Mouse (Mus musculus): ENCODE measurements around the gene Hipk3. TPM values are rescaled to one million over a fixed set of nuclear protein-coding genes. Genes with fewer than 3 reads are reported as not detected.

Hipk3 gene
- total and polyA plus RNA-seq, 3 experiments = 30.6 to 136 (median 116) TPM

DNA sequence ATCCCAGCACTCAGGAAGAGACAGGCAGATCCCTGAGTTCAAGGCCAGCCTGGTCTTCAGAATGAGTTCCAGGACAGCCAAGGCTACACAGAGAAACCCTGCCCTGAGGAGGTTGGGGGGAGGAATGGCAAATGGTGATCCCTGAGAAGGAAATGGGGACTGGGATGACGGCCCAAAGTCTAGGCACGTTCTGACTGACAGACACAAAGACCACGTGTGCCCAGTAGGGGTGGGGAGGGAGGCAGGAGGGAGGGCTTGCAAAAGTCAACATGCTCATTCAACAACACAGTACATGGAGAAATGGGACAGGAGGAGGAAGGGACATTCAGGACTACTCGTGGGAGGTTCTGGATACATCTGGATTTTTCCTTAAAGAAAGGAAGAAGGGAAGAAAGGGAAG is 81.8 kb downstream of the Hipk3 start:
- no peak for DNase-seq

DNA sequence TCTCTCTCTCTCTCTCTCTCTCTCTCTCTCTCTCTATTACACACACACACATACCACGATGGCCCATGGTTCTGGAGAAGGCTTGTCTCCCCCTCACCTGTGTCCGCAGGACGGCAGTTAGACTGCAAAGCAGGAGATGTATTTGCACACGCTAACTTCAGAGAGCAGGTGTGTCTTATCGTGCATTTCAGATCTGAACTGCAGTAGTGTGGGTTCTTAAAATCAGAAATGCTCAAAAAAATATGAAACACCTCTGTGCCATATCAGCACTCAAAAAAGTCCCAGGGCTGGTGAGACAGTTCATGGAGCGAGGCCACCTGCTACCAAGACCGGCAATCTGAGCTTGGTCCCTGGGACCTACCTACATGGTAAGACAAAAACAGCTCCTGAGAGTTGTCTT is 82.4 kb downstream of the Hipk3 start:
- DNase-seq = no peak

DNA sequence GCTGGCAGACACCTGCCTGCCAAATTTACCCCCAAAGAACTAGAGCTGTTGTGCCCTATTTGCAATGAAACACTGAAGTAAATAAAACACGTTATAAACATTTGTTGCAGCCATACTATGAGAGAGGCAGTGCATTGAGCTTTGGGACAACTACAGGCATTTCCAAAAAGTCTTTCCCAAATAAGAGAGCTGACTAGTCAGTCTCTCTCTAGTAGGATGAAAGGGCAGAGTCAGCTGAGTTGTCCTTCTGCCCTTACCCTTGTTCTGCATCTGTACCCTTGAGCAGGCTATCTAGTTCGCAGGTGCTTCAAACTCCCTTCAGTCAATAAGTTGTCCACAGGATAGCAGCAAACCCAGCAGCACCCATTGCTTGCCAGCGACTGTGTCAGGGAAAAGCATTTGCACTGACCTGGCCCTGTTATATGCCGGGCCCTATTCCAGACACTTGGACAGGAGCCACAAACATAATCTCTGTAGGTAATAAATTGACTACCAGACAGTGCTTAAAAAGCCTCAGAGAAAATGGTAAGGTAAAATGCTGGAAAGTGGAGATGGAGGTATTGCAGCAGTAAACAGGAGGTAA is 83.2 kb downstream of the Hipk3 start, which contains the start of gene D430041D05Rik:
Gene D430041D05Rik, minus strand, starts transcription at position 51 of the 583 bp plus-strand sequence.
- DNase-seq = no peak

DNA sequence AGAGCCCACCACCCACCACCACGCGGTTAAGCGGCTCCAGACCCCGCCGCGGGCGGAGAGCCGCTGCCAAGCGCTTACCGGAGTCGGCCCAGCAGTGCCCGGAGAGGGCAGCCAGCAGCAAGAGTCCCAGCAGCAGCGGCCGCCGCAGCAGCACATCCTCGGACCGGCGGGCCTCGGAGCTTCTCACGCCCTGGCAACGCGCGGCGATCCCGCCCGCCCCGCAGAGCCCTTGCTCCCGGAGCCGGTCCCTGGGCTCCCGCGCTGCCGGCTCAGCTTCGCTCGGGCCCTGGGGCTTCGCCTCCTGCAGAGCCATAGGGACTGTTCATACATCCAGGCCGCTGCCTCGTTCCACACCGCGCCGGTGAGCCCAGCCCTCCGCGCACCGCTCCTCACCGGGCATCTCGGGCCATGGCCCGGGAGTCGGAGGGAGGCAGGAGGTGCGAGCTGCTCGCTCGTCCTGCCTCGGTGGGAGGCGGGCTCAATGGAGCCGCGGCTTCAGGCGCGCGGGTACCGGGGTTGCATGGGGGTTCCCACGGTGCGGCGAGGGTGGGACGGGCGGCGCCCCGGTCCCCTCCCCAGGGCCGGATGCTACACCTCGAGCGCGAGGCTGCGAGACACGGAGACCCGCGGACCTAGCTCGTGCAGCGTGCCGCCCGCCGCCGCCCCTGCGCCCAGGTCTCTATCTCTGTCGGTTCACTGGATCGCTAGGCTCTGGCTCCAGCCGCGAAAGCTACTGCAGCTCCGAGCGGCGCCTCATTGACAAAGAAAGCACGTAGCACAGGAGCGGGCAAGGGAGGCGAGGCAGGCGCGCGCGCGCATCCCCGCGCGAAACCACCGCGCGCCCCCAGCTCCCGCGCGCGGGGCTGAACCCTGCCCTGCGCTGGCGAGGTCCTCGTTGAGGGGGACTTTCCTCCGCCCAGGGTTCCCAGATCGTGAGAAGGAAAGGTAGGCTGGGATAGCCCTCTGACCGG is 84.1 kb downstream of the Hipk3 start:
- peak; percentile 78 for DNase-seq

DNA sequence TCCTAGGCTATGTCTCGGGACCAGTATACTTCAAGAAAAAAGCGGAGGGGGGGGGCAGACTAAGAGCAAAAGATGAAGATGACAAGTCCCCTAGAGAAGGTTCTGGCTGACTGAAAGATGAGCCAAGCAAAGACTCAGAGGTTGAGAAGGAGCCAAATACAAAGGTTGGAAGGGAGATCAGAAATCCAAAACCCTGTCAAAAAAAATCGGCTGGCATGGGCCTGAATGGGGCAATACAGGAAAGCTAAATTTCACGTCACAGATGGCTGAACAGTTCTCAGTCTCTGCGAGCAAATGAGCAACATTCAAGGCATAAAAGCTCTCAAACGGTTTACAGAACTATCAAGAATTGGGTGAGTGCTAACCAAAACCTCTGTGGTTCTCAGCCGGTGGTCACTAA is 85.9 kb downstream of the Hipk3 start:
- no peak for DNase-seq

DNA sequence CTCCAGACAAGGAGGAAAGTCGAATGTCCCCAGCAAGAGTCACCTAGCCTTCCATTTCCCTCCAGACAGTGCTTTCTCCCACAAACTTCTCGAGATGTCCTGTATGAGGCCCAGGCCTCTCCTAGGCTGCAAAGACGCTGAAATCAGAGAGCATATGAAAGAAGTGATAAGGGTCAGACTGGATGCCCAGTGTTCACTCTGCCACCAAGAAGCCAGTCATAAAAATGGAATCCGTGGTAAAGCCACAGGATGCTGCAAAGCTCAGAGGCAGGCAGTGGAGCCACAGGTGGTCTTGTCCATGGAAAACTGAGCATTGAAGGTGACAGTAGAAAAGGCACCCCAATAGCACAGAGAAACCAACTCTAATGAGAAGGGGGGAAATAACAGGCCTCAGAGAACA is 86.3 kb downstream of the Hipk3 start:
- no peak for DNase-seq

DNA sequence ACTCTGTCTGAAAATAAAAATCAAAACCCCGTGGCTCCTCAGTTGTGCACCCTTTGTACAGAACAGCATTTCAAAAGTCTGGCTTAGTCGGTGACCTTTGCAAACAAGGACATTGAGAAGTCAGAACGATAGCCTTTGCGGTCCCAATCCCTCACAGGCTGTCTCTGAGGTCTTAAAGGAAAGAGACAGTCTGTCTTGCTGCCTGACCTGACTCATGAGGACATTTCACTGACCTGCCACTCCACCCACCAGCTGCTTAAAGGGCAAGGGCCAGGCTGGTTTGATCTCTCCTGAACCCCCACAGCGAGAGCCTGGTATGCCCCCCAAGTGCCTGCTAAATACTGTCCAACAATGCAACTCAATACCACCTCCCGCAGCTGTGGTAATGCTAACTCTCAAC is 90.2 kb downstream of the Hipk3 start:
- peak; percentile 80 for DNase-seq

DNA sequence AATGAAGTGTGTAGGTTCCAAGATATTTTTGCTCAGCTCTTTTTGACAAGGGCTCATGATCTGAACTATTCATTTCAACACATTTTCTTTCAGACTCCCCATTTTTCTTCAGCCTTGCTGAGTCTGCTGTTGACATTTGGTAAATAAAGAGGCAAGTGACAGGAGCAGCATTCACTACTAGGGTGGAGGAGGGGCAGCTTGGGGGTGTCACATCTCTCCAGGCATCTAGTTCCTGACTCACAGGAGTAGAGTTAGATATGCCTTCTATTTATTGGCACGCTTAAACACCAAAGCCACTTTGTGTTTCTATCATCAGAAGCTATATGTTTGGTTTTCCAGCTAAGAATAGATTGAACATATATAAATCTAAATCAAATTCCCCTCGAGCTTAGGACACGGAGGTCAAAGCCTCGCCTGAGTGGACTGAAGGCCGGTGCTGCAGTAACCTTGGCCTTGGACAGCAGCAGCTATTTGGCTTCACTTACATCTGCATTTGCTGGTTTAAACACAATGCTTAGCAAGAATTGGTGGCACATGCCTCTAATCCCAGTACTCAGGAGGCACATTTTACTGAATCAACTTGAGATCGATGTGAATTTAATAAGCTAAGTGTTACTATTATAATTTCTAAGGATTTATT is 95.5 kb downstream of the Hipk3 start:
- peak; percentile 68 for DNase-seq

DNA sequence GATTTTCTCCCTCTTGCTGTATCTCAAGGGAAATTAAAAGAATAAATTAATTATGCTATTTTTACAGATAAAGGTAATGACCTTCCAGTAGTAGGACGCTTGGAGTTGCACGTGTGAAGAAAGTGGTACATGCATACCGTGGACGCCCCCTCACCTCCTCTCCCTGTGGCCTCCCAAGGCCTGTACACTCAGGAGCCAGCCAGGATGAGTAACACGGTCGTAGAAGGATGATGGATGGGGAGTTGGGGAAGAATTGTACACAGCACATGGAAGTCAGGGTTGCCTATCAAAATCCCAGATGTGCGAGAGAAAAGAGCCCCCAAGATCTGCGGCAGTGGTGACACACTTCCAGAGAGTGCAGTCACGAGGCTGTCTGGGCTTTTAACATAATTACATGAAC is 98.3 kb downstream of the Hipk3 start:
- peak; percentile 69 for DNase-seq

DNA sequence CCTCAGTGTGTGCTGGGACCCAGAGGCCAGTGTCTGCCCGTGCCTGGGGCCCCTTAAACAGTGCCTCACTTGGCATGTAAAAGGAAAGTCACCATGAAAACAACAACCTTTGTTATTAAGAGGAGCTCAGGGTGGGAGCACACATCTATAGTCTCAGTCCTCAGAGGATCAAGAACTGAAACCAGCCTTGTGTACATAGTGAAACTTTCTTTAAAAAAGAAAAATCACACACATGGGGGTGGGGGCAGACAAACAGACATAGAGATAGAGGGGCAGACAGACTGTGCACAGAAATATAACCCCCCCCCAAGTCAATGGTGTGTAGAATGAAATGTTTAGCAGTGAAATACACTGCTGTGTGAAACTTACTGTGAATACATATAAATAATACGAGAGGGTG is 99.5 kb downstream of the Hipk3 start:
- DNase-seq = no peak

DNA sequence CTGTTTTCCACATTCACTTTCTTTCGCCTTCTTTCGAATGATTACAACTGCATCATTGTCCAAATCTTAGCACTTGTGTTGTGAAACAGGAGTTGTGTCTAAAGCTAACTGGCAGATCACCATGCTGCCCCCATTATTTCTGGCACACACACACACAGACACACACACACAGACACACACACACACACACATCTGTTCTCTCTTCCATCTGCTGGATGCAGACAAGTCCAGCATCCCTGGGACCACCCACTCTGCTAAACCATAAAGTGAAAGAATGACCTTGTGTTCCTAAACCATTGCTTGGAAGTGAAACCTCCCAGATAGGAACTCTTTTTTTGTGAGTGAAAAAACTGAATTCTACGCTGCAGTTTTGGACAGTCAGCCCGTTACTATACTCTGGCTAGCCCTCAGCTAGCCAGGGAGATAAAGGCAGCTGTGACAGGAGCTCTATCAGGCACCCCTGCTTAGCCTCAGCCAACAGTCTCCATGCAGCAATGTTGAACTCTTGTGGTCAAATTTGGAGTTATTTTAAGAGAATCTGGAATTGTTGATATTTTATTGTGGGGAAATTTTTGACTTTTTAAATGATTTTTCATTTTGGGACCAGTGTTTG is 101.4 kb downstream of the Hipk3 start:
- DNase-seq = no peak

DNA sequence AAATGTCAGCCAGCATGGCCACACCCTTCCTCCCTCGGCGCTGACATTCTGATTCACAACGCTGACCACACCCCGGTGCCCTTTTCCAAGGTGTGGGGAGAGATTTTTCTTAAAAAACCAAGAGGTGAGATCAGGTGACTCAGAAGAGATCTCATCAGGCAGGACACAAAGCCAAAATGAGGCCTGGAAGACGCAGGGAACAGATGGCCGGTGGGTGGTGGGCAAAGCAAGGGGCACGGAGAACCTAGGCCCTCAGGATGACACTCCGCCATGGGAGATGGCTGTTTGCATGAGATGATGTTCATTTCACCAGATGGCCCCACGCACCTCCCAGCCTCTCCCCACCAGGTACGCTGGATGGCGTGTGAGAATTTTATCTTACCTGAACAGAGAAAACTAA is 105.0 kb downstream of the Hipk3 start:
- DNase-seq = no peak

DNA sequence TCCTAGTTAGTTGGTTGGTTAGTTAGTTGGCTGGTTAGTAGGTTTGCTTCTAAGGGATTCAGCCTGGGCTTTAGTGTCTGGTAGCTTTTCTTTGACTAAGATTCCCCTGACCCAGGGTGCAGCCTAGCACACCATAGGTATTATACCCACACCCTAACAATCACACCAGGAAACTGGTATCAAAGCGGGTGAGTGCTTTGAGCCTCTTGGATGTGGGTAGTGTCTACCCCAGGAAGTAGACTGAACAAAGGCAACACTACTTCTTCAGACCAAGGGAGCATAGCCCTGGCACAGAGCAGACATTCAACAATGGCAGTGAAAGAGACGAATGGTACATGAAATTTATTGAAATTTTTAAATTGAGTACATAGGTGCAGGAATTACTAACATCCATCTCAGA is 108.3 kb downstream of the Hipk3 start:
- no peak for DNase-seq

DNA sequence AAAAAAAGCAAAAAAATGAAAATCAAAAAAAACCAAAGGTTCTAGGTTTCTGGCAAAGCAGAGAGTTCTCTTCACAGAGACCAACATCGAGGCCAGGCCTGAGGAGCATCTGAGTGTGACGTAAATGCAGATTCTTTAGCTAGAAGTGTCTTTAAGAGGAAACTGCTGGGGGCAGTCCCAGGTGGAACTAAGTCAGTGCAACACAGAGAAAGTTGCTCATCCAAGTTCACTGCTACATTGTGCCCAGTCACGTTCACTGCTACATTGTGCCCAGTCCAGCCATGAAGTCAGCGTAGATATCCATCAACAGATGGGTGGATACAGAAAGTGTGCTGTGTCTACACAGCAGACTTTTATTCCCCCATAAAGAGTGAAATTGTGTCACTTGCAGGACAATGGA is 110.7 kb downstream of the Hipk3 start:
- no peak for DNase-seq

DNA sequence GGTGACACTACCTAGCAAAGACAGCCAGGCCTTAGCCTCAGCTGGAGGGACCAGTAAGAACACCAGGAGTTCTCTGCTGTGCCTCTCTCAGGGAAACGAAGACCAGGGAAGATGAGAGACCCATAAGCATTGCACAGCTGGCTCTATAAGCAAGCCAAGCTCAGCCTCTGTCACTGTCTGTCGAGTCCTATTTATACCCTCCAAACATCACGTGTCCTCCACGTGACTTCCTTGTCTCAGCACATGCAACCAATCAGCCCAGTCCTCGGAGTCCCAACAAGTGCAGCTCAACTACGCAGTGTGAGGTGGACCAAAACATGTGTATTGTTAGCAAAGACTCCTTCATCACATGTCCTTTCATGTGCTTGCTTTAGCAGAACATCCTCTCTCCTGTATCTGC is 111.4 kb downstream of the Hipk3 start:
- DNase-seq = no peak

DNA sequence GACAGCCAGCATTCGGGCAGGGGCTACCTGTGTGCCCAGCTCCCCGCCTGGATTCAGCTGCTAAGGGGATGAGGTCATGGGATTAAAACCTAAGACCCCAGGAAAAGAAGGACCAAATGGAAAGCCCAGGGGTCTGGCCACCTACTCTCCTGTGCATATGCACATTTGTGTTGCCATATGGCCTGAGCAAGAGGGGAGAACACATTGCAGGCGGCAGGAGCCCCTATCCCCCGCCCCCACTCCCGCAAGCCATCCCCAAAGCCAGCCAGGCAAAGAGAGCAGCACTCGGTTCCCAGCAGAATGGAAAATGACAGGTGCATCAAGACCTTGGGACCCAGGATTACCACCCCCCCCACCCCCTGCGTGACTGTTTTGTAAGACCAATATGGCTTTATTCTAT is 114.9 kb downstream of the Hipk3 start:
- DNase-seq = no peak

DNA sequence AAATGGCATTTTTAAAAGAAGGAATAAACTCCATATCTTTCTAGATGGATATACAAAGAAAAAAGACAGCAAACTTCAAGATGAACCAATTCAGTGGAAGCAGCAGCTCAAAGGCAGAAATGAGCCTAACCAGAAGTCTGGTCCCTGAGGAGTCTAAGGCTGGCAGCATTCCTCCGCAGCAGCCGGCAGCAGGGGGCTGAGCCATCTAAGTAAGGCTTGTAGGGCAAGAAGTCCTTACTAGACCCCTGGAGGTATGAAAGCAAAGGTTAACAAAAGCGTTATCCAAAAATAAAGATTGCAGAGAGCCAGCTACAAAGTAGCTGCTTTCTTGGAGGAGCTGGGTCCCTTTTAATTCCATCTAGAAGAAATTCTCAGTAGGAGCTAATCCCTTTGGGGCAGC is 115.5 kb downstream of the Hipk3 start:
- DNase-seq = no peak

DNA sequence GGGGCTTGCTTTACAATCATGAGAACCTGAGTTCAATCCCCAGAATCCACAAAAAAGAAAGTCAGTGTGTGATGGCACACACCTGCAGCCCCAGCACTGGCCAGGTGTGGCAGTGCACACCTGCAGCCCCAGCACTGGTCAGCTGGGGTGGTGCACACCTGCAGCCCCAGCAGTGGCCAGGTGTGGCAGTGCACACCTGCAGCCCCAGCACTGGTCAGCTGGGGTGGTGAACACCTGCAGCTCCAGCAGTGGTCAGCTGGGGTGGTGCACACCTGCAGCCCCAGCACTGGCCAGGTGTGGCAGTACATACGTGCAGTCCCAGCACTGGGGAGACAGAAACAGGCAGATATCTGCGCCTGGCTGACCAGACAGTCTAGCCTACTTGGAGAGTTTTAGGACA is 116.3 kb downstream of the Hipk3 start:
- no peak for DNase-seq
